Mouse (Mus musculus): ENCODE data around the gene B3glct. TPM values are rescaled to one million over a fixed set of nuclear protein-coding genes. Genes with fewer than 3 reads are reported as not detected.
A peak's percentile ranks its signal among the peaks of the same experiment; 100 is the strongest.

The B3glct gene
- total and polyA plus RNA-seq, 3 experiments = 12.1 to 14.2 TPM; not detected in 1

DNA sequence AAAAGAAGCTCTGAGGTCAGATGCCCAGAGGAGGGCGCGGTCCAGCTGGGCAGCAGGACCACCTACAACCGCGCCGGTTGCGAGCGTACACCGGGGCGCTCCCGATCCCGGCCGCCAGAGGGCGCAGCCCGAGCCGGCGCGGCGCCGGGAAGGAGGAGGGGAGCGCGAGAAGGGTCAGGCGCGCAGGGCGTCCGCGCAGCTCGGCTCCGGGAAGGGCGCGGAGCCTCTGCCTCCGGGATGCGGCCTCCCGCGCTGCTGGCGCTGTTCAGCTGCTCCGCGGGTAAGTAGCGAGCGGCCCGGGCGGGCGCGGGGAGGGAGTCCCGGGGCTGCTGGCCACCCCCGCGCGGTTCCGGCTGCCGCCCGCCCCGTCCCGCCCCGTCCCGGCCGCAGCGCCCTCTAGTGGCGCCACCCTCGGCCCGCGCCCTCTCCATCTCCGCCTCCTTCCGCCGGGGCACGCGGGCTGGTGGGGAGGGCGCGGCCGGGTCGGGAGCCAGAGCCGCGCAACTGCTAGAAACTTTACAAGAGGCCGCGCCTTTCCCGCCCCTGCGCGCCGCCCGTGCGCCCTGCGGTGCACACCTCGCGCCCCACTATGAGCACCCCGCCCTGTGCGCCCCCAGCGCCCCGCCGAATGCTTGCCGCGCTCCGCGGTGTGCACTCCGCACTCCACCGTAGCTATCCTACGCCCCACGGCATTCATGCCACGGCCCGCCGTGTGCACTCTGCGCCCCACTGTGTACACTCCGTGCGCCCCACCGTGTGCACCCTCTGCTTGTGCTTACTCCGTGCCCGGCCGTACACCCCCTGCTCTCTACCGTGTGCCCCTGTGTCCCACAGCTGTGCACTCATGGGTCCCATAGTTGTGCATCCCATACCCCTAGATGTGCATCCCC lies at the start of gene B3glct (continued):
- peak; percentile 92; the same call in 1 of the 2 replicates for TF ChIP-seq UBTF (IDR thresholded peaks at IDR 0.05; ENCODE audit: borderline replicate concordance, insufficient read depth, low read depth, low read length)
- peak; percentile 66 for TF ChIP-seq SMC3 (IDR thresholded peaks at IDR 0.05; ENCODE audit: low read depth, low read length)
- TF ChIP-seq MYC (IDR thresholded peaks at IDR 0.05; ENCODE audit: low read depth, low read length) = no peak
- TF ChIP-seq HCFC1 (IDR thresholded peaks at IDR 0.05; ENCODE audit: low read depth, low read length) = peak; percentile 44; the same call in 1 of the 2 replicates
- no peak for TF ChIP-seq GABPA (IDR thresholded peaks at IDR 0.05; ENCODE audit: low read depth, low read length)

GRCm38 (mm10) chr5:149634409-149635035 lies 43.5 kb upstream of the B3glct start:
- Histone ChIP-seq H3K27me3 (ENCODE audit: control insufficient read depth in 1 of 2, insufficient read depth in 2 of 2, low read length in 2 of 2) (no peaks in the 10 kb centered on the region), H3K4me3 (ENCODE audit: control insufficient read depth in 1 of 2, insufficient read depth in 1 of 2, low read depth in 2 of 2, low read length in 2 of 2) (peak overlapping the region; percentile 86 to 96), H3K9me3 (replicated peaks; ENCODE audit: insufficient read depth, low read length) (no peaks in the 10 kb centered on the region), H3K27ac (ENCODE audit: control insufficient read depth, low read depth, low read length) (peak overlapping the region; percentile 71; the same call in 1 of the 2 replicates), H3K79me2 (ENCODE audit: control insufficient read depth, insufficient read depth, low read length, poor library complexity) (peaks cover 43% of the 10 kb centered on the region), H3K4me1 (ENCODE audit: control insufficient read depth in 1 of 2, insufficient read depth in 2 of 2, low read length in 2 of 2) (peaks cover 6 to 11% of the 10 kb centered on the region in 2 experiments; a peak in 3 of 4 replicates), H3K36me3 (ENCODE audit: control insufficient read depth in 1 of 2, insufficient read depth in 2 of 2, low read length in 2 of 2) (peaks cover 27 to 44% of the 10 kb centered on the region in 2 experiments), H3K9ac (ENCODE audit: control insufficient read depth, low read depth, low read length, poor library complexity, severe bottlenecking) (peak overlapping the region; percentile 86)
- peak; percentile 67 for DNase-seq (ENCODE audit: low read depth, low spot score)
- TF ChIP-seq E2F4 (IDR thresholded peaks at IDR 0.05; ENCODE audit: borderline replicate concordance, low read depth, low read length) = no peak
- no peak for TF ChIP-seq EP300 (IDR thresholded peaks at IDR 0.05; ENCODE audit: low read depth in 1 of 2, low read length in 2 of 2)
- TF ChIP-seq RCOR1 (IDR thresholded peaks at IDR 0.05; ENCODE audit: low read depth, low read length) = no peak
- no peak for TF ChIP-seq ELF1 (IDR thresholded peaks at IDR 0.05; ENCODE audit: low read depth, low read length)
- no peak for TF ChIP-seq MAX (IDR thresholded peaks at IDR 0.05; ENCODE audit: low read length)
- TF ChIP-seq GABPA (IDR thresholded peaks at IDR 0.05; ENCODE audit: low read depth, low read length) = no peak
- TF ChIP-seq KAT2A (conservative IDR thresholded peaks at IDR 0.05; ENCODE audit: low read depth, low read length) = no peak
- TF ChIP-seq MYB (IDR thresholded peaks at IDR 0.05; ENCODE audit: low read depth, low read length) = no peak
- no peak for TF ChIP-seq MAZ (IDR thresholded peaks at IDR 0.05; ENCODE audit: low read depth, low read length)
- TF ChIP-seq NRF1 (IDR thresholded peaks at IDR 0.05; ENCODE audit: insufficient read depth, low read depth, low read length, poor library complexity, severe bottlenecking) = no peak

DNA sequence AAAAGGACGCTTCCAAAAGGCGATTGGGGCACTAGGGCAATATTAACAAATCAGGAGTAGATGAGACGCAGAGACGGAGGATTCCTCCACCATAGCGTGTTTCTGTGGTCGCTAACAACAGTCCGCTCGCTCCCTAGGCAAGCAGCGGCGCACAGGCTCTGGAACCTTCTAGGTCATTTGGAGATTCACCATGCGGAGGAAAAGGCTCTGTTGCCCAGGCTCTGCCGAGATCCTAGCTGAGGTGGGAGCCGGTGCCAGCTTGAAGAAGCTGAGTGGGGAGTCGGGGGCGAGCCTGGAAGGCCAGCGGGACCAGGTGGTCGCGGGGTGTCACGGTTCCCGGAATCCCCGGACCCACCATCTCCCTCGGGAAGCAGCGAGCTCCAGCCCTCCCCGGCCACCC lies 42.5 kb upstream of the B3glct start:
- Histone ChIP-seq H3K27me3 (ENCODE audit: control insufficient read depth in 1 of 2, insufficient read depth in 2 of 2, low read length in 2 of 2) (no peaks in the 10 kb centered on the region), H3K79me2 (ENCODE audit: control insufficient read depth, insufficient read depth, low read length, poor library complexity) (peaks cover 43% of the 10 kb centered on the region), H3K4me3 (ENCODE audit: control insufficient read depth in 1 of 2, insufficient read depth in 1 of 2, low read depth in 2 of 2, low read length in 2 of 2) (peak overlapping the region; percentile 86 to 96), H3K9me3 (replicated peaks; ENCODE audit: insufficient read depth, low read length) (no peaks in the 10 kb centered on the region), H3K4me1 (ENCODE audit: control insufficient read depth in 1 of 2, insufficient read depth in 2 of 2, low read length in 2 of 2) (peaks cover 6 to 11% of the 10 kb centered on the region in 2 experiments; a peak in 3 of 4 replicates), H3K36me3 (ENCODE audit: control insufficient read depth in 1 of 2, insufficient read depth in 2 of 2, low read length in 2 of 2) (peaks cover 27 to 34% of the 10 kb centered on the region in 2 experiments), H3K27ac (ENCODE audit: control insufficient read depth, low read depth, low read length) (peak overlapping the region; percentile 71), H3K9ac (ENCODE audit: control insufficient read depth, low read depth, low read length, poor library complexity, severe bottlenecking) (peak overlapping the region; percentile 86)
- peak; percentile 75 for DNase-seq (ENCODE audit: low read depth, low spot score)
- TF ChIP-seq TBP (IDR thresholded peaks at IDR 0.05; ENCODE audit: low read depth, low read length) = peak; percentile 44; the same call in 1 of the 2 replicates
- TF ChIP-seq CTCF (IDR thresholded peaks at IDR 0.05 in 2 of 3, conservative IDR thresholded peaks at IDR 0.05 in 1 of 3; ENCODE audit: control insufficient read depth in 1 of 3, insufficient read depth in 1 of 3, low read depth in 2 of 3, low read length in 3 of 3, poor library complexity in 1 of 3, severe bottlenecking in 1 of 3) = no peak

All from MEL (cell line).